Mouse (Mus musculus) skeletal muscle tissue, adult 2 months (tissue): ENCODE data around the gene Zdhhc17.

ENCODE experiments used
- DNase-seq: peaks from one replicate; pipeline ENCODE4 v3.0.0-alpha.2; 2012; ENCODE audit warnings: low read depth, low spot score

Gene Zdhhc17

GRCm38 (mm10) chr10:111005611-111006488, 4.1 kb downstream of the Zdhhc17 start:
- no peak for DNase-seq

- no peak for DNase-seq
Measured at GRCm38 (mm10) chr10:111004220-111004619, 5.7 kb downstream of the Zdhhc17 start.

- no peak for DNase-seq
Measured at GRCm38 (mm10) chr10:110999201-110999600, 10.7 kb downstream of the Zdhhc17 start.

- peak; percentile 45 for DNase-seq
Measured at GRCm38 (mm10) chr10:110997180-110997579, 12.8 kb downstream of the Zdhhc17 start.

- no peak for DNase-seq
Measured at GRCm38 (mm10) chr10:110994761-110995160, 15.2 kb downstream of the Zdhhc17 start.

- DNase-seq = no peak
Measured at GRCm38 (mm10) chr10:110993249-110993648, 16.7 kb downstream of the Zdhhc17 start.

- no peak for DNase-seq
Measured at GRCm38 (mm10) chr10:110992047-110992431, 17.9 kb downstream of the Zdhhc17 start.

- no peak for DNase-seq
Measured at GRCm38 (mm10) chr10:110991307-110992046, 18.5 kb downstream of the Zdhhc17 start.

GRCm38 (mm10) chr10:110989729-110990128, 20.2 kb downstream of the Zdhhc17 start:
- no peak for DNase-seq

- DNase-seq = peak; percentile 42
Measured at GRCm38 (mm10) chr10:110986682-110987081, 23.3 kb downstream of the Zdhhc17 start.

GRCm38 (mm10) chr10:110982771-110983170, 27.2 kb downstream of the Zdhhc17 start:
- DNase-seq = peak; percentile 35

- no peak for DNase-seq
Measured at GRCm38 (mm10) chr10:110980441-110980840, 29.5 kb downstream of the Zdhhc17 start.

GRCm38 (mm10) chr10:110979431-110979830, 30.5 kb downstream of the Zdhhc17 start:
- DNase-seq = no peak

- DNase-seq = no peak
Measured at GRCm38 (mm10) chr10:110977379-110977778, 32.6 kb downstream of the Zdhhc17 start.

GRCm38 (mm10) chr10:110976046-110976445, 33.9 kb downstream of the Zdhhc17 start:
- DNase-seq = peak; percentile 28

- DNase-seq = no peak
Measured at GRCm38 (mm10) chr10:110974885-110975284, 35.1 kb downstream of the Zdhhc17 start.

GRCm38 (mm10) chr10:110974463-110974862, 35.5 kb downstream of the Zdhhc17 start:
- DNase-seq = peak; percentile 30

- DNase-seq = no peak
Measured at GRCm38 (mm10) chr10:110971998-110972397, 37.9 kb downstream of the Zdhhc17 start.

- no peak for DNase-seq
Measured at GRCm38 (mm10) chr10:110971483-110971882, 38.5 kb downstream of the Zdhhc17 start.

GRCm38 (mm10) chr10:110971044-110971443, 38.9 kb downstream of the Zdhhc17 start:
- DNase-seq = no peak

GRCm38 (mm10) chr10:110962172-110962571, 47.8 kb downstream of the Zdhhc17 start:
- DNase-seq = no peak

- DNase-seq = no peak
Measured at GRCm38 (mm10) chr10:110960841-110961240, 49.1 kb downstream of the Zdhhc17 start.

- no peak for DNase-seq
Measured at GRCm38 (mm10) chr10:110959781-110960180, 50.2 kb downstream of the Zdhhc17 start.
